Mouse (Mus musculus): ENCODE data around the gene Lcat. TPM values are rescaled to one million over a fixed set of nuclear protein-coding genes. Genes with fewer than 3 reads are reported as not detected.
A peak's percentile ranks its signal among the peaks of the same experiment; 100 is the strongest.

Lcat gene
- total and polyA plus RNA-seq, 3 experiments = 1.1 to 2.5 TPM; not detected in 1

DNA sequence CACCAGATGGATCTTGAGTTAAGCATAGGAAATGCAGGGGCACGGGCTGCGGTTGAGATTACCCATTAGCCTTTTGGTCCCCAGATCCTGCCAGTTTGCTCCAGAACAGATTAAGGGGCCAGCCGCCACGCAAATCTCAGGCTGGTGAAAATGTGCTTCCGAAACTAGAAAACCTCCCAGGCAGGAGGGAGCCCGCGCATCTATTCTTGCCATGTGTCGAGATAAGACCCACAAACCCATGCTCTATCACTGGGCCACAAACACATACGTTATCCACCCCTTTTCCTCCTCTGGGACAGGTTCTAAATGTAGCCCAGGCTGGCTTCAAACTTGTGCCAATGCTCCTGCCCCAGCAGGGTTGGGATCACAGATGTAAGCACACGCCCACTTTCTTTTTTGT is 18.4 kb upstream of the Lcat start:
- Histone ChIP-seq H3K79me2 (ENCODE audit: control insufficient read depth, insufficient read depth, low read length, poor library complexity) (peaks cover 20% of the 10 kb centered on the region), H3K36me3 (ENCODE audit: control insufficient read depth in 1 of 2, insufficient read depth in 2 of 2, low read length in 2 of 2) (peaks cover 4% of the 10 kb centered on the region in 2 experiments), H3K27me3 (ENCODE audit: control insufficient read depth in 1 of 2, insufficient read depth in 2 of 2, low read length in 2 of 2) (no peaks in the 10 kb centered on the region), H3K27ac (ENCODE audit: control insufficient read depth, low read depth, low read length) (no peak overlapping the region), H3K4me1 (ENCODE audit: control insufficient read depth in 1 of 2, insufficient read depth in 2 of 2, low read length in 2 of 2) (peaks cover 3 to 23% of the 10 kb centered on the region in 2 experiments; a peak in 3 of 4 replicates), H3K9ac (ENCODE audit: control insufficient read depth, low read depth, low read length, poor library complexity, severe bottlenecking) (no peak overlapping the region), H3K4me3 (ENCODE audit: control insufficient read depth in 1 of 2, insufficient read depth in 1 of 2, low read depth in 2 of 2, low read length in 2 of 2) (no peak overlapping the region), H3K9me3 (replicated peaks; ENCODE audit: insufficient read depth, low read length) (no peaks in the 10 kb centered on the region)
- no peak for DNase-seq (ENCODE audit: low read depth, low spot score)
- TF ChIP-seq RCOR1 (IDR thresholded peaks at IDR 0.05; ENCODE audit: low read depth, low read length) (peak; percentile 63), MXI1 (IDR thresholded peaks at IDR 0.05; ENCODE audit: low read depth, low read length) (peak; percentile 54; the same call in 1 of the 2 replicates), NRF1 (IDR thresholded peaks at IDR 0.05; ENCODE audit: insufficient read depth, low read depth, low read length, poor library complexity, severe bottlenecking) (no peak), EP300 (IDR thresholded peaks at IDR 0.05; ENCODE audit: low read depth in 1 of 2, low read length in 2 of 2) (peak in 1 of 2 experiments; percentile 43; a peak in 1 of 4 replicates)

DNA sequence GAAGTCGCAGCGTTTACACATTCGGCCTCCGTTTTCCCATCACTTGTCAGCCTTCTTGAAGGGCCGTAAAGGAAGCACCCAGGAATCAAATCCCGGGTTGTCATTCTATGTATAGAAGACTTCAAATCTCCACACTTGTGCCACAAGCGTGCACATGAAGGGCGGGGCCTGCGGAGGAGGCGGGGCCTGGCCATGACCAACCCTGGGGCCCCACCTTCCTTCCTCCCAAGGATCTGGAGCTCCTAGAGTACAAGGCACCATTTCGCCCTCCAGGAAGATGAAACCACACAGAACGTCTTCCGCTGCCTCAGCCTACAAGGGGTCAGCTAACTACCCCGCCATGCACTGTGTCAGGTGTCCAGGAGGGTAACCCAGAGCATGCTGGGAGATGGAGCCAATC is 17.9 kb upstream of the Lcat start:
- TF ChIP-seq ZMIZ1 (IDR thresholded peaks at IDR 0.05; ENCODE audit: low read depth, low read length) (no peak), NRF1 (IDR thresholded peaks at IDR 0.05; ENCODE audit: insufficient read depth, low read depth, low read length, poor library complexity, severe bottlenecking) (no peak), SIN3A (IDR thresholded peaks at IDR 0.05; ENCODE audit: low read length) (no peak), USF1 (IDR thresholded peaks at IDR 0.05; ENCODE audit: low read depth, low read length) (no peak), MEF2A (IDR thresholded peaks at IDR 0.05; ENCODE audit: extremely low read depth, insufficient replicate concordance, low read depth, low read length, poor library complexity, severe bottlenecking) (no peak), HCFC1 (IDR thresholded peaks at IDR 0.05; ENCODE audit: low read depth, low read length) (no peak), ETS1 (IDR thresholded peaks at IDR 0.05; ENCODE audit: low read depth, low read length) (no peak), MXI1 (IDR thresholded peaks at IDR 0.05; ENCODE audit: low read depth, low read length) (no peak), MAFK (IDR thresholded peaks at IDR 0.05; ENCODE audit: borderline replicate concordance, low read depth, low read length) (no peak), E2F4 (IDR thresholded peaks at IDR 0.05; ENCODE audit: borderline replicate concordance, low read depth, low read length) (no peak), JUND (IDR thresholded peaks at IDR 0.05; ENCODE audit: low read depth, low read length) (no peak), TBP (IDR thresholded peaks at IDR 0.05; ENCODE audit: low read depth, low read length) (no peak), POLR2AphosphoS2 (IDR thresholded peaks at IDR 0.05; ENCODE audit: low read length) (no peak), CHD2 (IDR thresholded peaks at IDR 0.05; ENCODE audit: low read length) (no peak), TCF12 (IDR thresholded peaks at IDR 0.05; ENCODE audit: low read depth, low read length) (no peak), ZC3H11A (IDR thresholded peaks at IDR 0.05; ENCODE audit: low read depth, low read length) (no peak)
- H3K27ac ChIP-seq (ENCODE audit: control insufficient read depth, low read depth, low read length) = no peak overlapping the region
- peaks cover 20% of the 10 kb centered on the region for H3K79me2 ChIP-seq (ENCODE audit: control insufficient read depth, insufficient read depth, low read length, poor library complexity)
- H3K36me3 ChIP-seq (ENCODE audit: control insufficient read depth in 1 of 2, insufficient read depth in 2 of 2, low read length in 2 of 2) = peaks cover 4% of the 10 kb centered on the region in 2 experiments
- DNase-seq (ENCODE audit: low read depth, low spot score) = no peak
- H3K4me3 ChIP-seq (ENCODE audit: control insufficient read depth in 1 of 2, insufficient read depth in 1 of 2, low read depth in 2 of 2, low read length in 2 of 2) = no peak overlapping the region
- H3K9me3 ChIP-seq (replicated peaks; ENCODE audit: insufficient read depth, low read length) = no peaks in the 10 kb centered on the region
- H3K9ac ChIP-seq (ENCODE audit: control insufficient read depth, low read depth, low read length, poor library complexity, severe bottlenecking) = no peak overlapping the region
- H3K27me3 ChIP-seq (ENCODE audit: control insufficient read depth in 1 of 2, insufficient read depth in 2 of 2, low read length in 2 of 2) = no peaks in the 10 kb centered on the region
- H3K4me1 ChIP-seq (ENCODE audit: control insufficient read depth in 1 of 2, insufficient read depth in 2 of 2, low read length in 2 of 2) = peaks cover 3 to 23% of the 10 kb centered on the region in 2 experiments; a peak in 3 of 4 replicates
